Mouse (Mus musculus) hindbrain, embryonic 11.5 days (tissue): ENCODE results near the gene Macrod2. TPM values are rescaled to one million over a fixed set of nuclear protein-coding genes. Genes with fewer than 3 reads are reported as not detected.

Source experiments
- ATAC-seq: fragments of 200-750 bp; cut with Nextera tagmentation; 2 replicates; pipeline ENCODE4 v1.8.0; 2017; ENCODE audit warnings: mild to moderate bottlenecking, moderate TSS enrichment, moderate library complexity; ENCODE audit not compliant: low FRiP score
- DNase-seq: peaks from one replicate; pipeline ENCODE4 v3.0.0-alpha.2; 2015; ENCODE audit warnings: low spot score
- H3K27ac ChIP-seq: fragments of 300-500 bp; sonication (generic); 2 replicates; pipeline ENCODE4 v1.5.1; 2014; ENCODE audit warnings: mild to moderate bottlenecking, low read depth, low read length
- H3K27me3 ChIP-seq: fragments of 300-500 bp; sonication (generic); 2 replicates; pipeline ENCODE4 v1.6.1; 2014; ENCODE audit warnings: mild to moderate bottlenecking, low read length, moderate library complexity, mixed read lengths; ENCODE audit not compliant: control insufficient read depth, insufficient read depth
- H3K36me3 ChIP-seq: fragments of 300-500 bp; sonication (generic); 2 replicates; pipeline ENCODE4 v1.6.1; 2014; ENCODE audit warnings: mild to moderate bottlenecking, low read length, moderate library complexity, mixed read lengths; ENCODE audit not compliant: control insufficient read depth, insufficient read depth
- H3K4me1 ChIP-seq: fragments of 300-500 bp; sonication (generic); replicated peaks from 2 replicates; pipeline ENCODE4 v1.6.1; 2014; ENCODE audit warnings: low read length, mixed read lengths; ENCODE audit not compliant: control insufficient read depth, insufficient read depth
- H3K4me2 ChIP-seq: fragments of 300-500 bp; sonication (generic); replicated peaks from 2 replicates; pipeline ENCODE4 v1.6.1; 2014; ENCODE audit warnings: mild to moderate bottlenecking, low read depth, low read length
- H3K4me3 ChIP-seq: fragments of 300-500 bp; sonication (generic); 2 replicates; pipeline ENCODE4 v1.5.1; 2014; ENCODE audit warnings: low read depth, low read length
- H3K9ac ChIP-seq: fragments of 300-500 bp; sonication (generic); 2 replicates; pipeline ENCODE4 v1.6.1; 2014; ENCODE audit warnings: low read depth, low read length
- H3K9me3 ChIP-seq: fragments of 300-500 bp; sonication (generic); 2 replicates; pipeline ENCODE4 v1.6.1; 2016; ENCODE audit warnings: low read length; ENCODE audit not compliant: control insufficient read depth
- WGBS: fragments of 180-500 bp; shearing (Covaris S2); extraction: QIAGEN DNeasy Blood & Tissue Kit; methylation state at CpG from one replicate; pipeline ENCODE4 v1.1.7; 2014; 5-methylcytosine and 5-hydroxymethylcytosine counted together
- polyA plus RNA-seq: library from polyadenylated mRNA; unstranded; fragments of >200 nt; fragmentation: Nextera tagmentation; extraction: Ambion mirVana; gene quantifications from 2 replicates; pipeline ENCODE4 v1.2.1, GENCODE M21; 2014

The Macrod2 gene
- polyA plus RNA-seq, 1 experiment from 2014 or later = 42.5 TPM

DNA sequence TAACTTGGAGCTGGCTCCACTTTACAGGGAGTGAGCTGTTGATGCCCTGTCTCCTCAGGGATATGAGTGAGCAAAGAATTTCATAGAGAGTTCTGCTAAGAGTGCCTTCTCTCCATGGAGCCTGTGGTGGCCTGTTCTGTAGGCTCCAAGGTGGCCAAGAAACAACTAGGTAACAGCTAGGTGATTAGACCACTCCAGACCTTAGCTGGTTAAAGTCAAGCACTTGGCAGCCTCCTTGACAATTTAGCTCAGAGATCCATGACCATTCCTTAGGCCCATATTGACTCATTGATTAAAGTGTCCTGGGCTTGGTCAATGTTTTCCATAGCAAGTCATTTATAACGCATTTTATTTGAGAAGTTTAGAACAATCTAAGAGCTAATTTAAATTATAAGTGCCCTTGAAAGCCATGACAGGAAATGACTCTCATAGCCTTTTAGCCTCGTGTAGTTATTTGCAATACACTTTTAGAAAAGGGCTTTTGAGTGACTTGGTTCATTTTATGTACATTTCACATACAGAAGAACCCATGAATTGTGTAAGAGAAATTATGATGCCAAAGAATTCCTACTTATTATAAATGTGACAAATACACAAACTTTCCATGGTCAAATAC, 1525.4 kb downstream of the Macrod2 start:
- ATAC-seq (no peak), DNase-seq (no peak)
- no peak overlapping the region for H3K4me3 ChIP-seq
- no peak overlapping the region for H3K4me2 ChIP-seq
- 91% methylated on average over 2 of the region's 2 CpGs for WGBS
- no peak overlapping the region for H3K9ac ChIP-seq
- H3K9me3 ChIP-seq = no peaks in the 10 kb centered on the region
- no peak overlapping the region for H3K27ac ChIP-seq
- no peaks in the 10 kb centered on the region for H3K4me1 ChIP-seq
- no peaks in the 10 kb centered on the region for H3K27me3 ChIP-seq
- no peaks in the 10 kb centered on the region for H3K36me3 ChIP-seq

DNA sequence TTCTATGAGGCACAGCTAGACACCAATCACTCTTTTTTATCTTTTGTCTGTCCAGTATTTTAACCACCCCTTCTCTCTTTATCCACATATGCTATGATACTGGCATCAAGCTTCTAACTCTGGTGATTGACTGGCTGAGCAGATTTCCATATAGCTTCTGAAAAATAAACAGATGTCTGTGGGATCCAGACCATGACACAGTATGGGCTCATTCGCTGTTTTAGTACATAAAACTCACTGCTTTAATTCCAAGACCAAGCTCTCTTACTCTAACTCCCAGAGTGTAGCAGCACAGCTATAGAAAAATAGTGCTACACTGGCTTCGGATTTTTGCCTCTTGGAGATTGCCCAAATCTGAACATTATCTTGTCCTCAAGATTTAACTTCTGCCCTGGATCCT, 1540.0 kb downstream of the Macrod2 start:
- H3K4me2 ChIP-seq = no peak overlapping the region
- H3K27ac ChIP-seq = no peak overlapping the region
- DNase-seq (no peak), ATAC-seq (no peak)
- H3K9ac ChIP-seq = no peak overlapping the region
- H3K4me1 ChIP-seq = no peaks in the 10 kb centered on the region
- H3K36me3 ChIP-seq = no peaks in the 10 kb centered on the region
- H3K9me3 ChIP-seq = no peaks in the 10 kb centered on the region
- 86% methylated on average over 2 of the region's 2 CpGs for WGBS
- H3K27me3 ChIP-seq = no peaks in the 10 kb centered on the region
- no peak overlapping the region for H3K4me3 ChIP-seq

- Histone ChIP-seq H3K4me3 (no peak overlapping the region), H3K9ac (no peak overlapping the region), H3K36me3 (no peaks in the 10 kb centered on the region), H3K9me3 (no peaks in the 10 kb centered on the region), H3K27me3 (no peaks in the 10 kb centered on the region), H3K4me2 (no peak overlapping the region), H3K27ac (no peak overlapping the region), H3K4me1 (no peaks in the 10 kb centered on the region)
- DNase-seq (no peak), ATAC-seq (peak; percentile 25; the same call in 1 of the 2 replicates)
- 44% methylated on average over 1 of the region's 1 CpGs for WGBS
Observed at GRCm38 (mm10) chr2:141954795-141955194, 1559.7 kb downstream of the Macrod2 start.

- no peaks in the 10 kb centered on the region for H3K4me1 ChIP-seq
- H3K27ac ChIP-seq = no peak overlapping the region
- ATAC-seq (peak; percentile 88), DNase-seq (peak; percentile 20)
- no peaks in the 10 kb centered on the region for H3K36me3 ChIP-seq
- H3K9me3 ChIP-seq = no peaks in the 10 kb centered on the region
- H3K4me3 ChIP-seq = no peak overlapping the region
- 8% methylated on average over 3 of the region's 3 CpGs for WGBS
- no peaks in the 10 kb centered on the region for H3K27me3 ChIP-seq
- no peak overlapping the region for H3K4me2 ChIP-seq
- no peak overlapping the region for H3K9ac ChIP-seq
Observed at GRCm38 (mm10) chr2:141955197-141955596, 1560.1 kb downstream of the Macrod2 start.

- WGBS = 83% methylated on average over 1 of the region's 1 CpGs
- H3K4me3 ChIP-seq = no peak overlapping the region
- H3K27me3 ChIP-seq = no peaks in the 10 kb centered on the region
- ATAC-seq = no peak
- H3K27ac ChIP-seq = no peak overlapping the region
- no peaks in the 10 kb centered on the region for H3K9me3 ChIP-seq
- H3K36me3 ChIP-seq = no peaks in the 10 kb centered on the region
- no peak overlapping the region for H3K9ac ChIP-seq
- no peaks in the 10 kb centered on the region for H3K4me1 ChIP-seq
- no peak overlapping the region for H3K4me2 ChIP-seq
- DNase-seq = no peak
Observed at GRCm38 (mm10) chr2:141962868-141963267, 1567.8 kb downstream of the Macrod2 start.

DNA sequence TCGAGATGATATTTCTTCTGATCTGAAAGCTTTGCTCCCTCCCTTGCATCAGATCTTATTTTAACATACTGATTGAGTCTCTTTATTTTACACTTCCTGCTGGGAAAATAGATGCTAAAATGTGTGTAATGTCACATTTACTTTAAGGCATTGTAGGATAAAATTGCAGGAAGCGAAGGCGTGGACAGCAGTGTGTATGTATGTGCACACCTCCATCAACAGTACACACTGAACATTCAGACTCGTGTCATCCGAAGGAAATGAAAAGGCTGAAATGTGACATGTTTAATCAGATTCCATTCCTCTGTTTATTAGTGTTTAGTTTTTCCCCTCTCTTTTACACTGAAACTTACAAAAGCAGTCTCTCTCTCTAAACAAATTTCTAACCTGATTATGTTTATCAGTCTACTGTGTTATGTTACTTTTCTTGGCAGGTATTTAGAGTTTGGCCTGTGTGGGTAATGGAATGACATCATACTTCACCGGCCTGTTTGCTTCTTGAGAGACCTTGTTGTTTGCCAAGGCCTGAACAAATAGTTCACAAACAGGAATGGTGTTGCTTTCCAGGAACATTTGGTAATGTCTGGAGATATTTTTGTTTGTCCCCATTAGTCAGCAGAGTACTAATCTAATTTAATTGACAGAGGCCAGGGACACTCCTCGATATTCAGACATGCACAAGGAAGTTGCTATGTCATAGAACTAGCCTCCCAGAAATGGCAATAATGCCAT, 1588.7 kb downstream of the Macrod2 start:
- ATAC-seq = no peak
- Histone ChIP-seq H3K4me2 (no peak overlapping the region), H3K27ac (no peak overlapping the region), H3K36me3 (no peaks in the 10 kb centered on the region), H3K9ac (no peak overlapping the region), H3K4me1 (no peaks in the 10 kb centered on the region), H3K4me3 (no peak overlapping the region), H3K27me3 (no peaks in the 10 kb centered on the region), H3K9me3 (no peaks in the 10 kb centered on the region)
- no peak for DNase-seq
- WGBS = 91% methylated on average over 7 of the region's 7 CpGs

- ATAC-seq (no peak), DNase-seq (no peak)
- no peak overlapping the region for H3K4me3 ChIP-seq
- H3K36me3 ChIP-seq = no peaks in the 10 kb centered on the region
- WGBS = 83% methylated on average over 6 of the region's 6 CpGs
- no peaks in the 10 kb centered on the region for H3K27me3 ChIP-seq
- H3K9me3 ChIP-seq = no peaks in the 10 kb centered on the region
- H3K4me2 ChIP-seq = no peak overlapping the region
- no peak overlapping the region for H3K27ac ChIP-seq
- H3K9ac ChIP-seq = no peak overlapping the region
- H3K4me1 ChIP-seq = no peaks in the 10 kb centered on the region
Observed at GRCm38 (mm10) chr2:141998901-141999300, 1603.8 kb downstream of the Macrod2 start.

DNA sequence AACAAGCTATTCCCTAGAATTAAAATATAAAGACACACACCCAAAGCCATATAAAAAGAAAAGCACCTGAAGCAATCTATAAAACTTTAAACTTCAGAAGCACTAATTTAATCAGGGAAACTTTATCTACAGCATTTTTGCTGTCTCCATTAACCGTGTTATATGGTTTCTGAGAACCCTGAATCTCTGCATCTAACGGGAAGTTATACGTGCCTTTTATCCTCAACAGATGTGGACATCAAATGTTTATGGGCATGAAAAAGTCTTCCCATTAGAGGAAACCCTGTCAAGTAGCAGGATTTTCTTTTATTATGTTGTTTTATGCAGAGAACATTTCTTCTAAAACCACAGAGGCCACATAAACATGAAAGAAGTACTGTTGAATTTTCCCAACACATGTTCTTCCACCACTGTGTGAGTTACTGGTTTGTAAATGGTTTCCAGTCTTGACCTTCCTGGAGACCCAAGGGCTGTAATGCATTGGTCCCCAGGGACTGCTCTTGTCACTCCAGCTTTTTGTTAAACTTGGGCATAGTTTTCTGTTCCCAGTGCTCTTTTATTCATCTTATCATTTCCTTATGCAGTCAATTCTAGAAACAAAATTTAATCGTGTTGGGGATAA, 1629.5 kb downstream of the Macrod2 start:
- Histone ChIP-seq H3K9ac (no peak overlapping the region), H3K4me3 (no peak overlapping the region), H3K4me2 (no peak overlapping the region), H3K4me1 (no peaks in the 10 kb centered on the region), H3K27ac (no peak overlapping the region), H3K27me3 (no peaks in the 10 kb centered on the region), H3K9me3 (no peaks in the 10 kb centered on the region), H3K36me3 (no peaks in the 10 kb centered on the region)
- DNase-seq = no peak
- no peak for ATAC-seq
- WGBS = 82% methylated on average over 4 of the region's 4 CpGs

DNA sequence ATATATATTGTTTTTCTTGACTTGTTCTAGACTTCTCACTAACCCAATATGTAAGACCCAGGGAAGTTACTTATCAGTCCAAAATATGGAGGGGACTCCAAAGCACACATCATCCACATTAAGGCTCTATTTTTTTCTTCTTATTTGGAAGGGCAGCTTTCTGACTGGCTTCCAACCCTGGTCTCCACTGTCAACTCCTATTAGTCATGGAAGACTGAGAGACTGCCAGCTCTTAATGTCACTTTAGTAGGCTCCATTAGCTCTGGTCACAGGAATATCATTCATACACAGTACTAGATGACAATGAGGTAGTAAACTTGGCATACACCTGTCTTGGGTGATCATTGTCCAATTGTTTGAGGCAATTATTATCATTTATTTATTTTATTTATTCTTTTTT, 1631.6 kb downstream of the Macrod2 start:
- ATAC-seq = no peak
- DNase-seq = no peak
- H3K27me3 ChIP-seq = no peaks in the 10 kb centered on the region

More for the DNA sequence above, 1631.6 kb downstream of the Macrod2 start:
- Histone ChIP-seq H3K4me2 (no peak overlapping the region), H3K9ac (no peak overlapping the region), H3K9me3 (no peaks in the 10 kb centered on the region), H3K4me3 (no peak overlapping the region), H3K27ac (no peak overlapping the region), H3K36me3 (no peaks in the 10 kb centered on the region), H3K4me1 (no peaks in the 10 kb centered on the region)
